Mouse (Mus musculus): Measurements from ENCODE around the gene Gstcd.

GRCm38 (mm10) chr3:132995172-132995903 lies 96.5 kb downstream of the Gstcd start:
- TF ChIP-seq CTCF (IDR thresholded peaks at IDR 0.05; ENCODE audit: low read depth, low read length), result no peak
- no peak for TF ChIP-seq POLR2A (IDR thresholded peaks at IDR 0.05; ENCODE audit: insufficient read depth, low read length)

All from ES-Bruce4 (cell line).